Comparison of ENCODE assay signal across 8 mouse cellular contexts in genomic region chr11:110448131-110448725, GRCm38 (mm10). TPM values are rescaled to one million over a fixed set of nuclear protein-coding genes. Genes with fewer than 3 reads are reported as not detected.
DNase-seq lines count a peak whose midpoint lies in the region; ATAC-seq lines count a peak whose summit lies in the region.

No protein-coding gene starts in this region.

- no peaks in the 10 kb centered on the region for H3K36me3 ChIP-seq in forebrain, embryonic 15.5 days
- H3K36me3 ChIP-seq in intestine, embryonic 15.5 days, result no peaks in the 10 kb centered on the region
- H3K36me3 ChIP-seq in liver, embryonic 15.5 days (replicated peaks), result no peaks in the 10 kb centered on the region
- no peaks in the 10 kb centered on the region for H3K36me3 ChIP-seq in neural tube, embryonic 12.5 days

- no peak overlapping the region for H3K4me3 ChIP-seq in forebrain, embryonic 15.5 days
- no peak overlapping the region for H3K4me3 ChIP-seq in intestine, embryonic 15.5 days (replicated peaks)
- peak overlapping the region; percentile 50 for H3K4me3 ChIP-seq in liver, embryonic 15.5 days (replicated peaks)
- no peak overlapping the region for H3K4me3 ChIP-seq in neural tube, embryonic 12.5 days

- peak overlapping the region; percentile 30 for H3K4me2 ChIP-seq in forebrain, embryonic 15.5 days (replicated peaks)
- H3K4me2 ChIP-seq in intestine, embryonic 15.5 days (replicated peaks), result peak overlapping the region; percentile 50
- peak overlapping the region; percentile 78 for H3K4me2 ChIP-seq in liver, embryonic 15.5 days
- peak overlapping the region; percentile 54 for H3K4me2 ChIP-seq in neural tube, embryonic 12.5 days (replicated peaks)

- WGBS in forebrain, embryonic 15.5 days, result 9% methylated on average over 7 of the region's 7 CpGs
- WGBS in intestine, embryonic 15.5 days, result 19% methylated on average over 7 of the region's 7 CpGs
- 7% methylated on average over 7 of the region's 7 CpGs for WGBS in liver, embryonic 15.5 days (ENCODE audit: insufficient replicate concordance)
- WGBS in neural tube, embryonic 12.5 days, result 3% methylated on average over 7 of the region's 7 CpGs

- no peak overlapping the region for H3K9ac ChIP-seq in forebrain, embryonic 15.5 days (replicated peaks)
- H3K9ac ChIP-seq in intestine, embryonic 15.5 days, result peak overlapping the region; percentile 24; the same call in 1 of the 2 replicates
- peak overlapping the region; percentile 44 for H3K9ac ChIP-seq in liver, embryonic 15.5 days
- no peak overlapping the region for H3K9ac ChIP-seq in neural tube, embryonic 12.5 days

- DNase-seq in adrenal gland, postnatal 14 days, result peak; percentile 41
- DNase-seq in adrenal gland, adult 8-10 months, result no peak
- DNase-seq in c-Kit-positive CD71-negative TER-119-negative erythroid progenitor cells, embryonic 14.5 days (ENCODE audit: low read depth), result peak; percentile 57

- peaks cover 29% of the 10 kb centered on the region for H3K4me1 ChIP-seq in forebrain, embryonic 15.5 days
- peaks cover 39% of the 10 kb centered on the region for H3K4me1 ChIP-seq in intestine, embryonic 15.5 days (replicated peaks)
- peaks cover 52% of the 10 kb centered on the region for H3K4me1 ChIP-seq in liver, embryonic 15.5 days (replicated peaks)
- H3K4me1 ChIP-seq in neural tube, embryonic 12.5 days, result peaks cover 32% of the 10 kb centered on the region

- H3K27me3 ChIP-seq in forebrain, embryonic 15.5 days, result no peaks in the 10 kb centered on the region
- H3K27me3 ChIP-seq in intestine, embryonic 15.5 days (replicated peaks), result no peaks in the 10 kb centered on the region
- no peaks in the 10 kb centered on the region for H3K27me3 ChIP-seq in liver, embryonic 15.5 days
- H3K27me3 ChIP-seq in neural tube, embryonic 12.5 days (replicated peaks), result peaks cover 16% of the 10 kb centered on the region; the same call in 1 of the 2 replicates

- no peaks in the 10 kb centered on the region for H3K9me3 ChIP-seq in forebrain, embryonic 15.5 days
- H3K9me3 ChIP-seq in intestine, embryonic 15.5 days, result no peaks in the 10 kb centered on the region
- no peaks in the 10 kb centered on the region for H3K9me3 ChIP-seq in liver, embryonic 15.5 days (replicated peaks)
- H3K9me3 ChIP-seq in neural tube, embryonic 12.5 days, result no peaks in the 10 kb centered on the region

- no peak overlapping the region for H3K27ac ChIP-seq in forebrain, embryonic 15.5 days (replicated peaks)
- 0 out of 2 replicates have a peak overlapping the region, but pooled peaks have one; percentile 17 for H3K27ac ChIP-seq in intestine, embryonic 15.5 days
- H3K27ac ChIP-seq in liver, embryonic 15.5 days (replicated peaks), result peak overlapping the region; percentile 77
- no peak overlapping the region for H3K27ac ChIP-seq in neural tube, embryonic 12.5 days

- no peak for ATAC-seq in forebrain, embryonic 15.5 days (replicated peaks)
- peak; percentile 64 for ATAC-seq in intestine, embryonic 15.5 days
- peak; percentile 85 for ATAC-seq in liver, embryonic 15.5 days (ENCODE audit: insufficient read depth)
- peak; percentile 26; the same call in 1 of the 2 replicates for ATAC-seq in neural tube, embryonic 12.5 days (ENCODE audit: low FRiP score, low read depth)
- ATAC-seq in inflammation-experienced regulatory T-cells, adult 6 months, result no peak

RNA-seq across cellular contexts. Expression of gene Map2k6, which starts 49.3 kb away (rescaled TPM):
- total RNA-seq in adrenal gland, postnatal 14 days (2021), result 5.9 and 6.9 TPM in 2 replicates
- total RNA-seq in adrenal gland, adult 8-10 months (2022), result 1 to 10 TPM; 1.7 to 7.9 (median 5.0) TPM
- 52.9 and 53.8 TPM in 2 replicates for polyA plus RNA-seq in forebrain, embryonic 15.5 days (2015; fragmentation: Nextera tagmentation; extraction: Ambion mirVana)
- polyA plus RNA-seq in intestine, embryonic 15.5 days (2015; fragmentation: Nextera tagmentation; extraction: Ambion mirVana), result 17.8 and 18.9 TPM in 2 replicates
- polyA plus RNA-seq in liver, embryonic 15.5 days (2015; fragmentation: Nextera tagmentation; extraction: Ambion mirVana), result 4.9 and 5.0 TPM in 2 replicates
- 25.7 and 25.9 TPM in 2 replicates for polyA plus RNA-seq in neural tube, embryonic 12.5 days (2016; fragmentation: Nextera tagmentation; extraction: Ambion mirVana)
- polyA plus RNA-seq in inflammation-experienced regulatory T-cells, adult 6 months (2017; shearing (Covaris generic)), result 1 to 10 TPM; 6.1 to 8.3 (median 6.5) TPM

Comparison
In these comparisons a context has a peak if more than half of its experiments do, and no peak if none do; other contexts are left out.
1. ATAC-seq: peak in intestine, embryonic 15.5 days (single experiment), liver, embryonic 15.5 days (single experiment) and neural tube, embryonic 12.5 days (single experiment); none in forebrain, embryonic 15.5 days (single experiment) and inflammation-experienced regulatory T-cells, adult 6 months (single experiment).
2. H3K27ac ChIP-seq: peak in intestine, embryonic 15.5 days (single experiment) and liver, embryonic 15.5 days (single experiment); none in forebrain, embryonic 15.5 days (single experiment) and neural tube, embryonic 12.5 days (single experiment).
3. H3K9ac ChIP-seq: peak in intestine, embryonic 15.5 days (single experiment) and liver, embryonic 15.5 days (single experiment); none in forebrain, embryonic 15.5 days (single experiment) and neural tube, embryonic 12.5 days (single experiment).
4. Peak in every context shown above with its lines, with median percentiles within 50 percentile points of each other: H3K4me2 ChIP-seq.